Mouse (Mus musculus) mouse trophoblast stem cell (cell line): Measurements from ENCODE around the gene Clec10a.

Experiments used
- in situ Hi-C, 2 experiments: fragments of 300-500 bp; cut with MseI, MboI; formaldehyde crosslinking; loops; 2 replicates in 1 of 2; 3 replicates in 1 of 2; pipeline ENCODE4 v1.15.1; 2025

The Clec10a gene

DNA sequence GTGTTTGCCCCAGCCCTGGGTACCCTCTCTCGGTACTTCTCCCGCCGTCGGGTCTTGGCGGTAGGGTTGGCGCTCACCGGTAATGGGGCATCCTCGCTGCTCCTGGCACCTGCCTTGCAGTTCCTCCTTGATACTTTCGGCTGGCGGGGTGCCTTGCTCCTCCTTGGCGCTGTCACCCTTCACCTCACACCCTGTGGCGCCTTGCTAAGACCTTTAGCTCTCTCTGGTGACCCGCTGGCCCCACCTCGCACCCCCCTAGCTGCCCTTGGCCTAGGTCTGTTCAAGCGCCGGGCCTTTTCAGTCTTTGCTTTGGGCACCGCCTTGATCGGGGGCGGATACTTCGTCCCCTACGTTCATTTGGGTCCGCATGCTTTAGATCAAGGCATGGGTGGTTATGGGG, 59.3 kb downstream of the Clec10a start:
- in situ Hi-C loops: no loop called here

DNA sequence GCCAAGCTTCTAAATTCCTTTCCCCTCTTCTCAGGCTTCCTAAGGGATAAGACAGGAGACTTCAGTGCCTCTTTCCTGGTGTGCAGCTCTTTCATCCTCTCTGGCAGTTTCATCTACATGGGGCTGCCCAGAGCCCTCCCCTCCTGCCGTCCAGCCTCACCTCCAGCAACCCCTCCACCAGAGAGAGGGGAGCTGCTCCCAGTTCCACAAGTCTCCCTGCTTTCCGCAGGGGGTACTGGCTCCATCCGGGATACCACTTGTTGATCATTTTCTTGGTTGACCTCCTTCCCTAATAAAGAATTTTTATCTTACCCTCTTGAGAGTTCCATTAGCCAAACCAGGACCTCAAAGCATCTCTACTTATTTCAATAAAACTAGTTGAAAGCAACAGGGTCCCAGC, 60.1 kb downstream of the Clec10a start:
- in situ Hi-C loops: no loop called here

- in situ Hi-C loops: no loop called here
Observed at GRCm38 (mm10) chr11:70218039-70218438, 62.0 kb downstream of the Clec10a start.

GRCm38 (mm10) chr11:70218741-70219470, 62.9 kb downstream of the Clec10a start:
- in situ Hi-C loops: no loop called here

DNA sequence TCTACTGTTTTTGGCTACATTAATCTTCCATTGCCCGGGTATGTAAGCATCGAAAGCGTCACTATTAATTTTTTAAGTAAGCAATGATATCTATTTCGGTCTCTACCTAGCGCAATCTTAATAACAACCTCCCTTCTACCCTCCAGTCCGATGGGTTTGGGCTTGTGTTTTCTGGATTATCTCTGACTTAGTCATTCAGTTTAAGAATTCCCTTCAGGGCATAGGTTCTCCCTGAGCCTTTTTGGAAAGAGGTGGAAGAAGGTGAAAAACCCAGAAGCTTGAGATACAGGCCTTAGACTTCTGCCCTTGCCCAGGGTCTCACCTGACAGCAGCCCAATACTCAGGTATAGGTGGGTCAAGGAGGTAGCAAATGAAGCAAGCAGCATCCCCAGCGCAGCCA, 63.9 kb downstream of the Clec10a start:
- in situ Hi-C loops: no loop called here

DNA sequence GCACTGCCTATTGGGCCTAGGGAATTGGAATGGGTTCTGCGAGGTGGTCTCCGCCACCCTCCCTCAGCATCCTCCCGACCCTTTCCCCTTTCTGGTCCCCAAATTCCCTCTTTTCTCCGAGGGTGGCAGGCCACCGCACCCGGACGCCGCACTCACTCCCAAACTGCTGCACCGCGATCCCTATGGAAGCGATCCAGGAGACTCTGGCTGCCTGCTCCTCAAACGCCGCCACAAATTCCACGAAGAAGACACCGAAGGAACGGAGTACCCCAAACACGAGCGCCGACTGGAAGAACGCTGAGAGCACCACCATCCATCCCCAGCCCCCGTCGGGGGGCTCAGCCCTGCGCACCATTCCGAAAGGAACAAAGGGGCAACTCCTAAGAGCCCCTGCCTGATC, 64.3 kb downstream of the Clec10a start:
- in situ Hi-C loops: no loop called here
